Mouse (Mus musculus): ENCODE results near the gene Cwc27.

DNA sequence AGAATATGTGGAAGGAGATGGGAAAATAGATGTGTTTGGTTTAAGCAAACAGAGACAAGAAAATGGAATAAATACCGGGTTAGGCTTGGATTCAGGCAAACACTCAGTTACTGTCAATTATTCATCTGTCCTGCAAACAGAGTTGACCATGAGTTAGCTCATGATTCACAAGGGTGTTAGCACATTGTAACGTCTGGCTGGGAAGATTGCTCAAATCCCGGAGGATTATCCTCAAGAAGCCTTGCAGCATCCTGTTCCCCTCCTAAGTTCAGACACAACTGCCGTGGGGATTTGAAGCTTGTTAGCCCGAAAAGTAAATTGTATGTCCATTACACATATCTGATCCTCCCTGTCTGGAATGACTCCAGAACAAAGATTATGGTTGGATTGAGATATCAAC lies 228.6 kb downstream of the Cwc27 start:
- TF ChIP-seq CTCF (IDR thresholded peaks at IDR 0.05; ENCODE audit: insufficient read depth, low read depth, low read length) (no peak), POLR2A (IDR thresholded peaks at IDR 0.05; ENCODE audit: insufficient read depth, low read depth, low read length) (no peak)
